Comparison of ENCODE assay signal across 8 mouse cellular contexts in genomic region chr4:82505121-82506031, GRCm38 (mm10).
DNase-seq lines count a peak whose midpoint lies in the region; ATAC-seq and TF ChIP-seq lines count a peak whose summit lies in the region.

No protein-coding gene starts in this region.

- peak; percentile 37 for ATAC-seq in forebrain, embryonic 13.5 days
- peak; percentile 55 for ATAC-seq in heart, postnatal 0 days (ENCODE audit: insufficient read depth, low read depth)

- no peaks in the 10 kb centered on the region for H3K36me3 ChIP-seq in C2C12 (ENCODE audit: control insufficient read depth, insufficient read depth)
- no peaks in the 10 kb centered on the region for H3K36me3 ChIP-seq in forebrain, embryonic 13.5 days (ENCODE audit: poor library complexity, severe bottlenecking)
- no peaks in the 10 kb centered on the region for H3K36me3 ChIP-seq in heart, postnatal 0 days (replicated peaks; ENCODE audit: control insufficient read depth, insufficient read depth, low read length)

- H3K4me1 ChIP-seq in forebrain, embryonic 13.5 days = peaks cover 31% of the 10 kb centered on the region
- H3K4me1 ChIP-seq in heart, postnatal 0 days (ENCODE audit: control insufficient read depth, insufficient read depth) = peaks cover 10% of the 10 kb centered on the region

- peak; percentile 5; the same call in 1 of the 2 replicates for TF ChIP-seq POLR2A in brain, embryonic 14.5 days (IDR thresholded peaks at IDR 0.05; ENCODE audit: borderline replicate concordance, extremely low read depth, insufficient read depth, insufficient read length, poor library complexity, severe bottlenecking)

- peak overlapping the region; percentile 90 for H3ac ChIP-seq in C2C12 (ENCODE audit: control insufficient read depth, insufficient read length, low read depth)

- peak overlapping the region; percentile 100 for H3K9ac ChIP-seq in forebrain, embryonic 13.5 days
- peak overlapping the region; percentile 98 for H3K9ac ChIP-seq in heart, postnatal 0 days (replicated peaks; ENCODE audit: low read depth, low read length)

- no peaks in the 10 kb centered on the region for H3K27me3 ChIP-seq in C2C12 (ENCODE audit: control insufficient read depth, insufficient read depth, insufficient read length)
- H3K27me3 ChIP-seq in forebrain, embryonic 13.5 days = no peaks in the 10 kb centered on the region
- no peaks in the 10 kb centered on the region for H3K27me3 ChIP-seq in heart, postnatal 0 days (ENCODE audit: control insufficient read depth, insufficient read depth, low read length)

- H3K9me3 ChIP-seq in forebrain, embryonic 13.5 days (replicated peaks) = no peaks in the 10 kb centered on the region
- no peaks in the 10 kb centered on the region for H3K9me3 ChIP-seq in heart, postnatal 0 days (replicated peaks; ENCODE audit: control insufficient read depth, low read length)

- peaks cover 42% of the 10 kb centered on the region for H3K79me3 ChIP-seq in C2C12 (ENCODE audit: low read depth)

- WGBS in forebrain, embryonic 13.5 days = under 1% methylated on average over 66 of the region's 72 CpGs
- WGBS in heart, postnatal 0 days = 1% methylated on average over 57 of the region's 72 CpGs

- peak; percentile 95 for DNase-seq in brain, embryonic 14.5 days (ENCODE audit: low read depth)
- peak; percentile 97 for DNase-seq in heart, postnatal 0 days (ENCODE audit: low spot score)
- DNase-seq in kidney, postnatal 36 days = peak; percentile 85 to 88
- peak; percentile 77 to 84 for DNase-seq in lung, adult 18-20 months
- peak; percentile 72 for DNase-seq in retina, embryonic 14.5 days (ENCODE audit: low spot score)
- no peak for DNase-seq in natural killer cell, adult 2 months (ENCODE audit: low spot score in 2 of 2)

- H3K4me2 ChIP-seq in forebrain, embryonic 13.5 days = peak overlapping the region; percentile 95
- peak overlapping the region; percentile 95 for H3K4me2 ChIP-seq in heart, postnatal 0 days (ENCODE audit: low read depth, low read length)

- peaks cover 45% of the 10 kb centered on the region for H3K79me2 ChIP-seq in C2C12 (ENCODE audit: control insufficient read depth, insufficient read depth)

- no peak for TF ChIP-seq CTCF in C2C12 (IDR thresholded peaks at IDR 0.05; ENCODE audit: control insufficient read depth, insufficient read depth, insufficient read length)
- no peak for TF ChIP-seq CTCF in brain, embryonic 14.5 days (IDR thresholded peaks at IDR 0.05; ENCODE audit: borderline replicate concordance, extremely low read depth, insufficient read depth, insufficient read length)
- no peak for TF ChIP-seq CTCF in heart, postnatal 0 days (IDR thresholded peaks at IDR 0.05; ENCODE audit: low read depth)

- H3K27ac ChIP-seq in forebrain, embryonic 13.5 days = peak overlapping the region; percentile 100
- H3K27ac ChIP-seq in heart, postnatal 0 days (ENCODE audit: low read depth) = peak overlapping the region; percentile 100

- H3K4me3 ChIP-seq in C2C12 (ENCODE audit: insufficient read depth, poor library complexity, severe bottlenecking) = peak overlapping the region; percentile 80
- H3K4me3 ChIP-seq in forebrain, embryonic 13.5 days = peak overlapping the region; percentile 96
- peak overlapping the region; percentile 97 for H3K4me3 ChIP-seq in heart, postnatal 0 days (ENCODE audit: low read depth, low read length)

- peak; percentile 36; the same call in 1 of the 2 replicates for TF ChIP-seq EP300 in heart, postnatal 0 days (IDR thresholded peaks at IDR 0.05; ENCODE audit: low read depth)

TF ChIP-seq in C2C12, 6 proteins besides CTCF, POLR2A, EP300 and RAD21:
- peak; percentile 72 for TF ChIP-seq CEBPB (IDR thresholded peaks at IDR 0.05; ENCODE audit: low read depth)
- no peak for TF ChIP-seq FOSL1 (IDR thresholded peaks at IDR 0.05; ENCODE audit: insufficient read depth, low read length, poor library complexity, severe bottlenecking)
- peak; percentile 2 for TF ChIP-seq USF1 (IDR thresholded peaks at IDR 0.05; ENCODE audit: low read depth)
- no peak for TF ChIP-seq MYOD1 (IDR thresholded peaks at IDR 0.05; ENCODE audit: control insufficient read depth, insufficient read length, low read depth)

Comparison
In these comparisons a context has a peak if more than half of its experiments do, and no peak if none do; other contexts are left out.
1. DNase-seq: peak in brain, embryonic 14.5 days (single experiment), heart, postnatal 0 days (single experiment), kidney, postnatal 36 days (2 of 2), lung, adult 18-20 months (2 of 2) and retina, embryonic 14.5 days (single experiment); none in natural killer cell, adult 2 months (0 of 2).
2. Peak in every context shown above with its lines, with median percentiles within 50 percentile points of each other: H3K4me3 ChIP-seq.